Mouse (Mus musculus): ENCODE results near the gene Acp5. TPM values are rescaled to one million over a fixed set of nuclear protein-coding genes. Genes with fewer than 3 reads are reported as not detected.

Acp5 gene
- polyA plus RNA-seq, 1 experiment from 2014 or later, result 17.8 TPM

Small RNA genes lying within 50 kb of the gene (microRNA-seq; reads per million reads assigned to microRNA genes)
- gene Mir7084 (ENCODE audit: insufficient number of aligned reads), result not detected

Other genes starting within 250 kb of the Acp5 start
- 7.5 and 8.7 TPM in 2 replicates for gene Rab3d, start 217.5 kb downstream of the Acp5 start, polyA plus RNA-seq (2014; fragmentation: Nextera tagmentation; extraction: Ambion mirVana)
- 4.4 and 4.5 TPM in 2 replicates for gene Ccdc159, start 208.2 kb downstream of the Acp5 start, polyA plus RNA-seq (2014; fragmentation: Nextera tagmentation; extraction: Ambion mirVana)
- gene Tmem205, start 208.2 kb downstream of the Acp5 start, polyA plus RNA-seq (2014; fragmentation: Nextera tagmentation; extraction: Ambion mirVana), result 30.3 and 31.0 TPM in 2 replicates
- gene Plppr2, start 198.7 kb downstream of the Acp5 start, polyA plus RNA-seq (2014; fragmentation: Nextera tagmentation; extraction: Ambion mirVana), result 24.2 and 27.1 TPM in 2 replicates
- 18.5 and 22.2 TPM in 2 replicates for gene Swsap1, start 180.0 kb downstream of the Acp5 start, polyA plus RNA-seq (2014; fragmentation: Nextera tagmentation; extraction: Ambion mirVana)
- 6.7 and 7.0 TPM in 2 replicates for gene Epor, start 172.2 kb downstream of the Acp5 start, polyA plus RNA-seq (2014; fragmentation: Nextera tagmentation; extraction: Ambion mirVana)
- 1.1 and 3.4 TPM in 2 replicates for gene Rgl3, start 146.3 kb downstream of the Acp5 start, polyA plus RNA-seq (2014; fragmentation: Nextera tagmentation; extraction: Ambion mirVana)
- 4.2 and 6.9 TPM in 2 replicates for gene Ccdc151, start 133.1 kb downstream of the Acp5 start, polyA plus RNA-seq (2014; fragmentation: Nextera tagmentation; extraction: Ambion mirVana)
- 86.9 and 94.3 TPM in 2 replicates for gene Prkcsh, start 132.9 kb downstream of the Acp5 start, polyA plus RNA-seq (2014; fragmentation: Nextera tagmentation; extraction: Ambion mirVana)
- gene Elavl3, start 83.7 kb downstream of the Acp5 start, polyA plus RNA-seq (2014; fragmentation: Nextera tagmentation; extraction: Ambion mirVana), result 53.5 and 60.0 TPM in 2 replicates
- gene Gm49318, start 64.5 kb downstream of the Acp5 start, polyA plus RNA-seq (2014; fragmentation: Nextera tagmentation; extraction: Ambion mirVana), result not detected in 2 replicates
- gene Zfp653, start 64.3 kb downstream of the Acp5 start, polyA plus RNA-seq (2014; fragmentation: Nextera tagmentation; extraction: Ambion mirVana), result 10.9 and 11.8 TPM in 2 replicates
- 34.6 and 39.6 TPM in 2 replicates for gene Ecsit, start 50.3 kb downstream of the Acp5 start, polyA plus RNA-seq (2014; fragmentation: Nextera tagmentation; extraction: Ambion mirVana)
- gene Cnn1, start 36.5 kb downstream of the Acp5 start, polyA plus RNA-seq (2014; fragmentation: Nextera tagmentation; extraction: Ambion mirVana), result 1.00 and 1.2 TPM in 2 replicates
- gene Elof1, start 18.5 kb downstream of the Acp5 start, polyA plus RNA-seq (2014; fragmentation: Nextera tagmentation; extraction: Ambion mirVana), result 205 and 233 TPM in 2 replicates
- 59.9 and 62.5 TPM in 2 replicates for gene Pigyl, start 21.1 kb upstream of the Acp5 start, polyA plus RNA-seq (2014; fragmentation: Nextera tagmentation; extraction: Ambion mirVana)
- 0.17 and 0.90 TPM in 2 replicates for gene Zfp872, start 52.4 kb upstream of the Acp5 start, polyA plus RNA-seq (2014; fragmentation: Nextera tagmentation; extraction: Ambion mirVana)
- 13.5 and 14.7 TPM in 2 replicates for gene Zfp809, start 90.0 kb upstream of the Acp5 start, polyA plus RNA-seq (2014; fragmentation: Nextera tagmentation; extraction: Ambion mirVana)
- 8.8 and 8.9 TPM in 2 replicates for gene Zfp599, start 124.2 kb upstream of the Acp5 start, polyA plus RNA-seq (2014; fragmentation: Nextera tagmentation; extraction: Ambion mirVana)
- 30.2 and 33.4 TPM in 2 replicates for gene Zfp810, start 171.9 kb upstream of the Acp5 start, polyA plus RNA-seq (2014; fragmentation: Nextera tagmentation; extraction: Ambion mirVana)